Mouse (Mus musculus): Measurements from ENCODE around the gene Whrn.
A peak's percentile ranks its signal among the peaks of the same experiment; 100 is the strongest.

Whrn gene

DNA sequence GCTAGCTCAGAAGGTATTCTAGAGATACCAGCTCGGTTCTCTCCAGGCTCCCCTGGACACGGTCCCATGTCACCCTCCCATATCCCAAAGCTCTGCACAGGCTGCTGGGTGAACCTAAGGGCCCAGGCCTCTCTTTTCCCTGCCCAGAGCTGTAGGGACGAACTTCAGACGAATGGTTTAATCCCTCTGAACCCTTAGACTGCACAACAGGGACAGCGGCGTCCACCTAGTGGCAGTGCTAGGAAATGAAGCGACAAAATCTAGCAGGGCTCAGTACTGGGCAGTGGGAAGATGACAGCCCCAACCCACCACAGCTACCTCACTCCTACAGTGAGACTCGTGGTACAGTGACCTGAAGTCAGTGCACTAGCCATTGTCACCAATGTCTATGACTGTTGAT, 87.1 kb downstream of the Whrn start:
- DNase-seq (ENCODE audit: low read depth, low spot score), result peak; percentile 51

DNA sequence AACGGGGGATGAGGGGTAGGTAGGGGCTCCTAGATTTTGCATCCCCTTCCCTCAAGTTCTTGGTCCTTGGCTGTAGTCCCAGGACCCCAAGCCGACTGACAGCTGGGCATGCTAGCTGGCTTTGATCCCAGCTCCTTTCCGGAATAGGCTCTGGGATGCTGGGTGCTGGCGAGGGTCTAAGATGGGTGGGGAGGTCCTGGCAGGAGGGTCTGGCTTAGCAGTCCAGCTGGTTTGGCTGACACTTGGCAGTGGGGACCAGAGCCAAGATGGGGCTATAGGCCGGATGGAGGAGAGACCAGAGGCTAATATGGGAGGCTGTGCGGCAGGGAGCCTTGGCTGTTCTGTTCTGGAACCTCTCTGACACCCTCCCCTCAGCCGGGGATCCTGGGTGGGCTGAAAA, 87.5 kb downstream of the Whrn start:
- DNase-seq (ENCODE audit: low read depth, low spot score), result no peak

DNA sequence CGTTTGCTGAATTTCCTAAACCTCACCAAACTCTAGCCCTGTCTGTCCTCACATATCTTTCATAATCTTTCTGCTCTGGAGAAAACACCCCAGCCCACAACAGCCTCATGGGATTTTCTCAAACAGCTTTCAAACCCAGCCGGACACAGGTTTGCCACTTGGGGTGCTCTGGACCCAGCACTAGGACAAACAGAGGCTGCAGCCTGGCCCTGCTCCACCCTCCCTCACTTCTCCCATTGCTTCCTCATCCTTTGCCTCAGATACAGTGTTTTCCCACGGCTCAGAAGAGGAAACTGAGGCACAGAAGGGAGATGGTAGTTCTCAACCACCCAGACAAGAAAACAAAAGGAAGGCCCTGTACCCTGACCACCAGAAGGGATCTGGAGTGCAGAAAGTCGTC, 90.1 kb downstream of the Whrn start:
- DNase-seq (ENCODE audit: low read depth, low spot score), result no peak

DNA sequence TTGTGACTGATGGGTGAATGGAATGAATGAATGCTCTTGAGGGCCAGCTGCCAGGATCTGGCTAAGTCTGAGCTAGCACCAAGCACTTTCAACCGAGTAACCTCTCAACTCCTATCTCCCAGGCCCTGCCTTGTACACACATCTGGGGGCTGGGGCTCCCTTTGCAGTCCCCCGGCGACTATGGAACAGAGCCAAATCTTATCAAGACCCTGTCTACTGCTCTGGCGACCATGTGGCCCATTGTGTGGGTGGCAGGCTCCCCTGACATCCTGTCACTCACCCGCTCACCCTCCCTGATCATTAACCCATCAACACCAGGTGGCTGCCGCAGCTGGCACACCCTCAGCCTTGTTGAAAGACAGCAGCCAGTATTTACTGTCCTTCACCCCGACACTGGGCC, 90.7 kb downstream of the Whrn start:
- no peak for DNase-seq (ENCODE audit: low read depth, low spot score)

DNA sequence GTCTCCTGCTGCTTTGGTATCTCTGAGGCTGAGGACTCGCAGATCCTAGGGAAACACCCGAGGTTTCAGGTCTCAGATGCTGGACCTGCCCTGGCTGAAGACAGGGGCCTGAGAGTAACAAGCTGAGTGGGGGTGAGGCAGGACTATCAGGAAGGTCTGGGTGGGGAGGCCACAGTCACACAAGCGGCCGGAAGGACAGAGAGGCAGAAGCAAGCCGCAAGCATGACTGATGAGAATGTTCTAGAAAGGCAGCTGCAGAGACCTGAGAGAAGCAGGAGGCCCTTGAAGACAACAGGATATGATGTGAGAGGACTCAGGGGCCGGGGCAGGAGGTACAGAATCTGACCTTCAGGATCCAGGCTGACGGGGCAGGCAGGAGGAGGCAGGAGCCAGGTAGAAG, 91.6 kb downstream of the Whrn start:
- no peak for DNase-seq (ENCODE audit: low read depth, low spot score)

DNA sequence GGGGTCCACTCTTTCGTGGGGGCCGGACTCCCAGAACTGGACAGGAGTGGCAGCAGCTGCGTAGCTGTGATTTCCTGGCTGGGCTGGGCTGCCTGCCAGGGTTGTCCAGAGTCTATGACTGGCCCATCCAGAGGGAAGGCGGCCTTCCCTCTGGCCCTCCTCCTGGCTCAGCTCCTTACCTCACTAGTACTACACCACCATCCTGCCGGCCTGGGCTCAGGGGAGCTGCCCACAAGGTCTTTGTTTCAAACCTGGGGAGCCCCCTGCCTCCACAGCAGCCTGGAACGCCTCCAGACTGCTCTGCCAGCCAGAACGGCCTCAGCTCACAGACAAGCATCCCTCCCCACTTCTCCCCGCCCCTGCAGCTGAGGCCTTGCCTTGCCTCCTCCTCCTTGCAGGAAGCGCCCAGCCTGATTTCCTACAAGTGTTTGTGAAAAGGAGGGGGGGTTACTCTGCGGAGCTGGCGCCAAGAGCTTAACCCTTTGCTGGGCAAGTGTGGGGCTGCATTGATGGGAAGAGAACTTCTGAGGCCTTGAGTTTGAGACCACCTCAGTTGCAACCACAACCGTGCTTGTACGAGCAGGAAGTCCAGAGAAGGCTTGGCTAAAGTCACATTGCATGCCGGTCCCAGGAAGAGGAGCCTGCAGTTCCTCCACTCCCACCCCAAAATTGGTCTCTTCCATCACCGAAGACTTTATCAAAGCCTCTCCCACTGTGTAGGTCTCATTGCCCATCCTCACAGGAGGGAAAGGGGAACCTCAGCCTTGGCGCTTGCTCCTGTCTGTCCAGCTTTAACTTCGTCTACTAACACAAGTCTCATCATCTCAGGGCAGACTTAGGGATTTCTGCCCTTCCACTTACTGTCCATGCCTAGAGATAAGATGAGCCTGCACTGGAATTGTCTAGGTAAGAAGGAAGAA, 92.5 kb downstream of the Whrn start, which contains the start of gene Akna:
Akna (minus strand) TSS at position 315 of the 920 bp plus-strand sequence.
- no peak for DNase-seq (ENCODE audit: low read depth, low spot score)

DNA sequence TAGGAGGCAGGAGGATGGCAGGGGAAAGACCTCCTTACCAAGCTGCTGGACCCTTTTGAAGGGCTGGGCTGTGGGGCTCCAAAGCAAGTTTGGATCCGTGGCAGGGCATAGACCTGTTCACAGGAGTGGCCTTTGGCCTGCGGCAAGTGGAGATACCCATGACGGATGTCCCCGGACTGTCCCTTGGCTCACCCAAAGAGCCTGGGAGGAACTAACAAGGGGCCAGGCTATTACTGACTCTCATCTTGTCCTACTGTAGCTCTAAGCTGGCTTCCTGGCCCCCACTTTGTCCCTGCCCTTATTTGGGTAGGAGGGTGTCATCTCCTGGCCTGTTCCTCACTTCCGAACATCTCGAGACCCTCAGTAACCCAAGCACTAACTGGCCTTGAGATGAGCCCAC, 93.2 kb downstream of the Whrn start:
- DNase-seq (ENCODE audit: low read depth, low spot score), result no peak

DNA sequence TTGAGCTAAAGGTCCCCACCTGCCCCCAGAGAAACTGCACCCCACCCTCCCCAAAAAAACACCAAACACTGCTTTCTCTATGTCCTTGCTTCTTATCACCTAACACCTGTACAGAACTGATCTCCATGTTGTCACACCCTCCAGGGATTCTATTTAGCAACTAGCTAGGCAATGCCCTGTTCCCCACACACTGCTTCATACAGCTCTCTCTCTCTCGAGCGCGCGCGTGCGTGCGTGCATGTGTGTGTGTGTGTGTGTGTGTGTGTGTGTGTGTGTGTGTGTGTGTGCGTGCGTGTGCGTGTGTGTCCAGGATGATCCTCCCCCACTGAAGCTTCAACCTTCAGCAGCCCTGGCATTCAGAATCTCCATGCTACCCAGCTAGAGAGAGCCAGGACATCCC, 93.7 kb downstream of the Whrn start:
- no peak for DNase-seq (ENCODE audit: low read depth, low spot score)

DNA sequence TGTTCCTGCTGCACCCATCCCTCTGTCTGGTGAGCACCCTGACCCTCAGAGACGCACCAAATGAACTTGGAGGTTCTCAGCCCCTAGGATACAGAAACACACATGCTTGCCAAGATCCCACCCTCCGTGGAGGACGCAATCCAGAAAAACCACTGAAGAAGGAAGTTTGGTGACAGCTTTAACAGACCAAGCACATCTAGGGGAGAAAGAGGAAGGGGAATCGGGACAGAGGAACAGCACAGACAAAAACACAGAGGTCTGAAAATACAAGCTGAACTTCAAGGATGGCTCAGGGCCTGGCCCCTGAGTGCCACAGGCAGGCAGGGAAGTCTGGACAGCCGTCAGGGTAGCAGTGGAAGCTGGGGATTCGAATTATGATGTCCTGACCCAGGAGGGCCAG, 94.2 kb downstream of the Whrn start:
- no peak for DNase-seq (ENCODE audit: low read depth, low spot score)

DNA sequence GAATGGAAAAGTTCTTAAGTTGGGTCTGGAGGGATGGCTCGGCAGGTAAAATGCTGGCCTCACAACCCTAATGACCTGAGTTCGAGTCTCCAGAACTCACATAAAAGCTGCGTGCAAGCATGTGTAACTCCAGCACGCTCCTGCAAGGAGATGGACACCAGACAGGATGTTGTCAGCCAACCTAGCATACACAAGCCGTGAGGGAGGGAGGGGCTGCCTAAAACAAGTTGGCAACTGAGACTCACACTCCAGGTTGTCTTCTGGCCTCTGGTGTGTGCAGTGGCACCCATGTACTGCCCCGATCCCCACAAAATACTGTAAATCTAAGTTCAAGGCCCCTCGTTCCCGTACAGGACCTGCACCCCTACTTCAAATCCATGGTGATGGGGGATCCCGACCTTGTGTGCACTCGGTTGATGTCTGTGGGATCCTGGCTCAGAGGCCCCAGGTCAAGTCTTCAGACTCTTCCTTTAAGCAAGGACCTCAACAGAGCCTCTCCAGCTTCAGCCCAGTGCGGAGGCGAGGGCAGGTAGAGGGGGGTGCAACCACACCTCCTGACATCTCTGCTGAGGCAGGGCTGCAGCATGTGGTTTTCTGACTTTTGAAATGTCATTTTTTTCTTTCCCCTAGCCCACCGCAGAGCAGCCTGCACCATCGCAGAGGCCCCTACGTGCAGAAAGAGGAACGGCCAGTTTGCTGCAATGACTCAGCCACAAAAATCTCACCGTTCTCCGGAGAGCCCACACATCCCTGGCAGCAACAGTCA, 95.1 kb downstream of the Whrn start:
- DNase-seq (ENCODE audit: low read depth, low spot score), result no peak

DNA sequence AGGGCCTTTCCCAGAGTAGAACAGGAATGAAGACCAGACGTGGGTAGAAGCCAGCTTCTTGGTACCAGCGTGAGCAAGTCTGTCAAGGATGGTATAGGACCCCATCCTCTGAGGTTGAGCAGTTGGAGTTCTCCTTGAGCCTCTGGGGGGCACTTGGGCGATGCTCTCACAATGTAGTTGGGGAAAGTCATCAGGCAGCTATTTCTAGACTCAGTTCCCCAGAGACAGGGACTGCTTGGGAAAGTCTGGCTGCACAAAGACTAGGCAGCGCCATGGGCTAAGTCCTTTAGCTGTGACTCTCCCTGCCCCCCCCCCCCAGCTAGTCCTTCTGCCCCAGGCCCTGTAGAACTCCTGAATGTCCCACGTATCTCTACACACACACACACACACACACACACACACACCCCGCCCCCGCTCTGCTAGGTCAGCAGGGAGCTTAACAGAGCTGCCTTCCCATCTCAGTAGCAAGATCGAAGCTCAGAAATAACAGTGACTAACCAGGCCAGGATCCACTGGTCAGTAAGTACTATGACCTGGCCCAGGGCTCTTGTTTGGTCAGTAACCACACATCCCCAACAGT, 96.0 kb downstream of the Whrn start:
- DNase-seq (ENCODE audit: low read depth, low spot score), result no peak

DNA sequence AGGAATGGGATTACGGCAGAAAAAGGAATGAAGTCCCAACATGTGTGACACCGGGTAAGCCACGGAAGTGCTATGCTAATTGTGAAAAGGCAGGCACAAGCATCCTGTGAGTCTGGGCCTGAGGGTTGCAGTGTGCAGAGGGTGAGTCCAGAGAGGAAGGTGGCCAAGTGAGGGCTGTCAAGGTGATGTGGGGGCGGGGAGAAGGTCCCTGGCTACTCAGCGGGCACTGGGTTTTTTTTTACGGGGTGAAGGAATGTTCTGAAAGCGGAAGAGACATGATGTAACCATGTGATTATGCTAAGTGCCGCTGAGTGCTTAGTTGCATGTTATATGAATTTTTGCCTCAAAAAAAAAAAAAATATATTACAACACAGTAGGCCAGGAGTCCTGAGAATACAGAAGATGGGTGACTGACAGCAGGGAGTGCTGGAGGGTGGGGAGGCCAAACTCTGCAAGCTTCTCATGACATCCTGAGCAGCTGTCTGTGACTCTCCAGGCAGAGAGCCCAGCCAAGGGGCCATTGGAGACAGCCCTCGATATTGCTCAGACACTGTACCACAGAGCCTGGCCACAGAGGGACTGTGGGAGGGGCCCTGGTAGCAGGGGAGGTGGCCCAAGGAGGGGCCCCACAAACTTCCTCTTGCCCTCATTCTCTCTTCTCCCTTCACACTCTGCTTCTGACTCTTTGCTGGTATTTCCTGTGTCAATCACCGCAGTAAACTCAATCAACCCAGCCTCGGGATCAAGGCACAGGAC, 96.8 kb downstream of the Whrn start:
- no peak for DNase-seq (ENCODE audit: low read depth, low spot score)

DNA sequence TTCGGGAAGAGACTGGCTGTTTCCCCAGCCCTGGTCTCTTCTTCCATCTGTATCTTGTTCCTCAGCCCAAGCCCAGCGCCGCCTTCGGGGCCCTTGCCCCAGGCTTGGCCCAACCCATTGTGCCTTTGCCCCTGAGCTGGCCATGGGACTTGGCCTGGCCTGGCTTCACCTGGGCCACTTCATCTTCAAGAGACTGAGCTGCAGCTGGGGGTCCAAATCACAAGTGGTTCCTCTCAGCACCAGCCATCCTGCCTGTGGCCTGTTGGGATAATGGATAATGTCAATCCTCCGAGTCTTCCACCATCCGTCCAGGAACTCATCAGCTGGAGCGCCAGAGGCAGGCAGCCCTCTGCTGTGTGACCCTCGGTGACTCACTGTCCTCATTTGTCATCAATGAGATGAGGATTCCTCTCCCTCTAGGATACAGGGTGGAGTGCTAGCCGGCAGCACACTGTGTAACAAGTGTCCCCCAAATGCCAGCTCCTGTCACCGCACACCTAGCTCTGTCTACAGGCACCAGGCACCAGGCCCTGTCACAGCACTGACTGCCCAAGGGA, 97.7 kb downstream of the Whrn start:
- no peak for DNase-seq (ENCODE audit: low read depth, low spot score)

DNA sequence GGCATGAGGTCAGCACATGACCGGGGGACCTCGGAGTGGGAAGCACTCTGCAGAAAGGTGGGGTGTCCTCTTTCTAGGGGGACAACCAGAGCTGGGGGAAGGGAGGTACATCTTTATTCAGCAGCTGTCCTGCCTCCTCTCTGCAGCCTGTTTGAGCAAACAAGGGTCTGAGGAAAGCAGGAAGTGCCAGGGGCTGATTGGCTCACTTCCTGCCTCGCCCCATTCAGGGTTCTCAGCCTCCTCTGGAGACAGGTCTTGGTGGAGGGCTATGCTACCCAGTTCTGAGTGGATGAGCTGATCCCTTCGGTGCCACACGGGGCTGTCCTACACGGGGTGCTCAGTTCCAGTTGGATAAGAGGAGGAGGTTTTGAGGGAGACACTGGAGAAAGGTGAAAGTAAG, 104.5 kb downstream of the Whrn start:
- no peak for DNase-seq (ENCODE audit: low read depth, low spot score)

DNA sequence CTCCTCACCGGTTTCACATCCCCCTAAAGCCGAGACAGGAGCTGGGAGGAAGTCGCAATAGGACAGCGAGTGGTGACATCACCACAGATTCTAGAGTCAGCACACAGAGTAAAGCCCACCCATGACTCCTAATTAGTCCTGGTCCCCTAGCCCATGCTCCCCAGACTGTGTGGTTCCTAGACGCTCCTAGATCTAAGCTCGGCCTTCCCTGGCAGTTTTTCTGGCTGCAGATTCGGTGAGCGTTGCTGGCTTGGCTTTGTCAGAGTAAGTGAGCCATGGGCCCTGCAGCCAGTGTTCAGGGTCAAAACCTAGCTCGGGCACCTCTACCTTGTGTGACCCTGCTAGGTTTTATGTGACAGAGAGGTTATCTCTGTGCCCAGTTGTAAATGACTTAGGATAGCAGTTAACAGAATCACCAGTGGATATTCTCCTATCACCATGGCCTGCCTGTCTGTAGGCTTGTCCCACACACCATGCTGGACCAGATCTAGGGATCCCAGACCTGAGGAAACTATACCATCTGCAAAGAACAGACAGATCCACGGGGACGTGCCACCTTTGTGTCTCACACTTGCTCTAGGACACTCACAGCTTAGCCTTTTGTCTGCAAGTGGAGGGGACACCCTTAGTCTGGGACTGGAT, 105.8 kb downstream of the Whrn start:
- no peak for DNase-seq (ENCODE audit: low read depth, low spot score)

DNA sequence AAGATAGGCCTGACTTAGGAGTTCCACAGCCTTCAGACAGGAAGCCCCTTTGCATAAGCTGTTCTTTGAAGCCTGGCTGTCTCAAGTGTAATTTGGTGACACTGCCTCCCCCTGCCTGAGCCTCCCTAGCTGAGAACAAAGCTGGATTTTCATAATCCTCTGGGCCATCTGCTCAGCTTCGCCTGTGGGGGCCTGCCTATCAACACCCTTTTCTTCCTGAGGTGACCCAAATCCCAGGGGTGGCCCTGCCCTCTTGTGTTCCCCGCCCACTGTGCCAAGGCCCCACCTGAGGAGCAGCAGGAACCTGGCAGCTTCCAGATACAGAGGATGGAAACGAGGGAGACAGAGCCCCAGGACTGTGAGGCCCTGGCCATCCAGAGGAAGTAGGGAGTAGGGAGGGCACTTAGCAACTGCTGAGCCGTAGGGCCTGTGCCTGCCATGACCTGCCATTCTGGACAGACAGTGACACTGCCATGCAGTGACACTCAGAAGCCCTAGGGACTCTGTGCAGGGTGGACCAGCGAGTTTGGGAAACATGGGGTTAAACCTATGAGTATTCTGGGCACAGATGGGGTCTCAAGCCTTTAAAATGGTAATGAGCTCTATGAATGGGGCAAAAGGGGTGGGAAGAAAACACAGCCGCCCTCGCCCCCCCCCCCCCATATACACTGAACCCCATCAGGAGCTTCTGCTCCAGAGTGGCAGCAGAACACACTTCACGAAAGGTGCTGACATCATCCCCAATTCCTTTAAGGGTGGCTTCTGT, 106.5 kb downstream of the Whrn start:
- no peak for DNase-seq (ENCODE audit: low read depth, low spot score)

DNA sequence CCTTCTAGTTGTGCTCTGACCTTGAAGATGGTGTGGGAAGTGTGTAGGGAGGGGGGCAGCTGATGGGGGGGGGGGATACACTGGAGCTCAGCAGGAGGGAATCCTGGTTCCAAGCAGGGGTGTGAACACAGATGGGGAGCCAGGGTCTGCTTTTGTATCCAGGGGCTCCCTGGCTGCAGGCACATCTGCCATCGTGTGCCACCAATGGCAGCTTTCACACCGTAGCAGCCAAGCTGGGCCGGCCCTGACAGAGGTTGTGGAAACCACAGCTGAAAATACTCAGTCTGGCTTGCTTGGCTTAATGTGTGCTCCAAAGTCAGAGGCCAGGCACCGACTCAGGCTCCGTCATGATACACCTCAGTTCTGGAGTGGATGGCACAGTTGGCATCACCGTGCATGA, 107.8 kb downstream of the Whrn start:
- no peak for DNase-seq (ENCODE audit: low read depth, low spot score)

DNA sequence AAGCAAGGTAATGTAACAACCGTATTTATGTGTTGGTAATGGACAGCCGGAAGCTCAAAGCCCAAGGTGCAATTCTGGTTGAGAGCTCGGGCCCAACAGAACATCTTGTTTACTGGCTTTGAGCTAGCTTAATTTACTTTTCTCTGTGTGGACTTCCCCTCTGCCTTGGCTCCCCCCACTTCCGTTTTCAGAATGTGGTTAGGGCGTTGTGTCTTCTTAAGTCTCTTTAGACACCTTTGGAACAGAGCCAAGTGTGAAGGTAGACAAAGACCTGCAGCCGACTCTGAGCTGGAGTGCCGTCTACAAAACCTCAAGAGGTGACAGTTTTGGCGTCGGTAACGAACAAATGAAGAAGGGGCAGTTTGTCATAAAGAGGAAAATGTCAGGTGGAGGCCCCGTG, 110.0 kb downstream of the Whrn start:
- DNase-seq (ENCODE audit: low read depth, low spot score), result no peak

DNA sequence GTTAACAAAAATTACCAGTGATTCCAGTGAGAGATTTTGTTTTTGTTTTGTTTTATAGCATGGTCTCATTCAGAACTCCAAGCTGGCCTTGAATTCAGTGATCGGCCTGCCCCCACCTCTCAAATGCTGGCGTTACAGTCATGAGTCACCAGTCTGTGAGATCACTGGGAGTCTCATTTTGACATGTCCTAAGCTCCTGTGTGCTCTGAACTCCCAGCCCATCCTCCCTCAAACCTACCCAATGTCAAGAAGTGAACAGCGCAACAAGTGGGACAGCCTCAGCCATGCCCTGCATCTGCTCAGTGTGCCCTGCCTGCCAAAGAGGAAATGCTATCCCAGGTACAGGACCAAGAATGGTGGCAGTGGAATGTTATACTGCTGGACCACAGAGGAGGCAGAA, 110.5 kb downstream of the Whrn start:
- DNase-seq (ENCODE audit: low read depth, low spot score), result no peak

DNA sequence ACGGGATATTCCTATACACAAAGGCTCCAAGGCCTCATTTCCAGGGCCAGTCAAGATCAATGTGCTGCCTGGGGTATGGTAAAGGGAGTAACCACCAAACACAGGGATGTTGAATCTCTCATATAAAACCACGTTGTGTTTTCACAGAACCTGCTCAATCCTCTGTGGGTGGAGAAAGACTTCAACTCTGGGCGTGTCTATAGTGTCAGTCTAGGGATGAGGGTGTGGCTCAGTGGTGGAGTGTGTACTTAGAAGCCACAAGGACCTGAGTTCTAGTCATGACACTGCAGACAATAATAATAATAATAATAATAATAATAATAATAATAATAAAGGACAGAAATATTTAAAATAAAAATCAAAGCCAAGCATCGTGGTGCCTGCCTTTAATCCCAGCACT, 111.5 kb downstream of the Whrn start:
- DNase-seq (ENCODE audit: low read depth, low spot score), result no peak

All from ES-CJ7 (cell line).